In genomic region chr1:119503808-119504207, GRCm38 (mm10) we compare ENCODE assay signal across 8 mouse cellular contexts. TPM values are rescaled to one million over a fixed set of nuclear protein-coding genes. Genes with fewer than 3 reads are reported as not detected.
DNase-seq lines count a peak whose midpoint lies in the region; ATAC-seq and TF ChIP-seq lines count a peak whose summit lies in the region.

No protein-coding gene starts in this region.

- no peak for ATAC-seq in kidney, embryonic 15.5 days (replicated peaks; ENCODE audit: low FRiP score)
- no peak for ATAC-seq in hindbrain, embryonic 16.5 days
- ATAC-seq in midbrain, postnatal 0 days (ENCODE audit: low FRiP score): no peak

- H3K4me1 ChIP-seq in kidney, embryonic 15.5 days: peaks cover 41% of the 10 kb centered on the region
- peaks cover 58% of the 10 kb centered on the region for H3K4me1 ChIP-seq in brown adipose tissue, adult 24 weeks (ENCODE audit: control insufficient read depth, insufficient read depth, insufficient read length, low read length)
- peaks cover 14% of the 10 kb centered on the region for H3K4me1 ChIP-seq in hindbrain, embryonic 16.5 days (ENCODE audit: control insufficient read depth, insufficient read depth, low read depth, low read length)
- H3K4me1 ChIP-seq in midbrain, postnatal 0 days (ENCODE audit: insufficient read depth, low read length): peaks cover 11% of the 10 kb centered on the region; the same call in 1 of the 2 replicates

- H3K36me3 ChIP-seq in kidney, embryonic 15.5 days: peaks cover 24% of the 10 kb centered on the region; the same call in 1 of the 2 replicates
- H3K36me3 ChIP-seq in hindbrain, embryonic 16.5 days (ENCODE audit: control insufficient read depth, insufficient read depth, low read length): 0 out of 2 replicates have a peak, but pooled peaks cover 2% of the 10 kb centered on the region
- H3K36me3 ChIP-seq in midbrain, postnatal 0 days (ENCODE audit: insufficient read depth, low read length): no peaks in the 10 kb centered on the region

- WGBS in kidney, embryonic 15.5 days: 13% methylated on average over 5 of the region's 5 CpGs
- 23% methylated on average over 5 of the region's 5 CpGs for WGBS in hindbrain, embryonic 16.5 days
- 13% methylated on average over 5 of the region's 5 CpGs for WGBS in midbrain, postnatal 0 days

- no peaks in the 10 kb centered on the region for H3K9me3 ChIP-seq in kidney, embryonic 15.5 days (replicated peaks)
- no peaks in the 10 kb centered on the region for H3K9me3 ChIP-seq in hindbrain, embryonic 16.5 days (ENCODE audit: control insufficient read depth, low read length)
- H3K9me3 ChIP-seq in midbrain, postnatal 0 days (ENCODE audit: low read length): no peaks in the 10 kb centered on the region

- TF ChIP-seq CTCF in midbrain, postnatal 0 days (IDR thresholded peaks at IDR 0.05): no peak

- peak overlapping the region; percentile 67 for H3K9ac ChIP-seq in kidney, embryonic 15.5 days
- H3K9ac ChIP-seq in hindbrain, embryonic 16.5 days (ENCODE audit: low read depth, low read length): peak overlapping the region; percentile 78
- 0 out of 2 replicates have a peak overlapping the region, but pooled peaks have one; percentile 3 for H3K9ac ChIP-seq in midbrain, postnatal 0 days (replicated peaks; ENCODE audit: low read length, poor library complexity, severe bottlenecking)

- H3K27me3 ChIP-seq in kidney, embryonic 15.5 days: no peaks in the 10 kb centered on the region
- no peaks in the 10 kb centered on the region for H3K27me3 ChIP-seq in hindbrain, embryonic 16.5 days (replicated peaks; ENCODE audit: control insufficient read depth, insufficient read depth, low read length)
- H3K27me3 ChIP-seq in midbrain, postnatal 0 days (ENCODE audit: insufficient read depth, low read length): no peaks in the 10 kb centered on the region

- H3K4me3 ChIP-seq in kidney, embryonic 15.5 days (replicated peaks): peak overlapping the region; percentile 79
- H3K4me3 ChIP-seq in brown adipose tissue, adult 24 weeks (ENCODE audit: insufficient read depth, low read depth, low read length): peak overlapping the region; percentile 83
- H3K4me3 ChIP-seq in hindbrain, embryonic 16.5 days (ENCODE audit: low read length): peak overlapping the region; percentile 66
- peak overlapping the region; percentile 71 for H3K4me3 ChIP-seq in midbrain, postnatal 0 days (ENCODE audit: low read depth, low read length)

- peak overlapping the region; percentile 87 for H3K27ac ChIP-seq in kidney, embryonic 15.5 days
- peak overlapping the region; percentile 89 for H3K27ac ChIP-seq in brown adipose tissue, adult 24 weeks (replicated peaks; ENCODE audit: low read depth, low read length)
- no peak overlapping the region for H3K27ac ChIP-seq in hindbrain, embryonic 16.5 days (ENCODE audit: low read depth, low read length)
- H3K27ac ChIP-seq in midbrain, postnatal 0 days (ENCODE audit: low read depth, low read length): no peak overlapping the region; the same call in 1 of the 2 replicates

- peak overlapping the region; percentile 73 for H3K4me2 ChIP-seq in kidney, embryonic 15.5 days
- H3K4me2 ChIP-seq in hindbrain, embryonic 16.5 days (ENCODE audit: low read length): peak overlapping the region; percentile 74
- peak overlapping the region; percentile 88 for H3K4me2 ChIP-seq in midbrain, postnatal 0 days (ENCODE audit: low read depth, low read length, poor library complexity, severe bottlenecking)

- DNase-seq in kidney, adult 9 months: no peak
- DNase-seq in midbrain, postnatal 0 days (ENCODE audit: low spot score): no peak
- DNase-seq in layer of hippocampus, adult 9-11 months: no peak
- DNase-seq in adrenal gland, postnatal 25 days: no peak
- no peak for DNase-seq in urinary bladder, postnatal 14 days (ENCODE audit: low spot score)

RNA-seq across cellular contexts. Expression of gene Ralb, which starts 0.8 kb away (rescaled TPM):
- 151 and 155 TPM in 2 replicates for polyA plus RNA-seq in kidney, embryonic 15.5 days (2015; fragmentation: Nextera tagmentation; extraction: Ambion mirVana)
- 30.2 and 32.3 TPM in 2 replicates for polyA plus RNA-seq in brown adipose tissue, adult 24 weeks (2012; ENCODE audit: insufficient read depth, insufficient read length, missing spikeins)
- polyA plus RNA-seq in hindbrain, embryonic 16.5 days (2015; fragmentation: Nextera tagmentation; extraction: Ambion mirVana): 72.4 and 73.1 TPM in 2 replicates
- total RNA-seq in midbrain, postnatal 0 days (2014; rRNA removed): 38.1 and 41.9 TPM in 2 replicates
- 63.2 and 65.1 TPM in 2 replicates for polyA plus RNA-seq in midbrain, postnatal 0 days (2015; fragmentation: Nextera tagmentation; extraction: Ambion mirVana)
- total RNA-seq in adrenal gland, postnatal 25 days (2021): 66.4 and 76.2 TPM in 2 replicates

RNA-seq across cellular contexts. Expression of gene Tmem185b, which starts 22.2 kb away (rescaled TPM):
- 29.8 and 31.4 TPM in 2 replicates for polyA plus RNA-seq in kidney, embryonic 15.5 days (2015; fragmentation: Nextera tagmentation; extraction: Ambion mirVana)
- polyA plus RNA-seq in brown adipose tissue, adult 24 weeks (2012; ENCODE audit: insufficient read depth, insufficient read length, missing spikeins): 5.9 and 7.3 TPM in 2 replicates
- polyA plus RNA-seq in hindbrain, embryonic 16.5 days (2015; fragmentation: Nextera tagmentation; extraction: Ambion mirVana): 17.3 and 18.2 TPM in 2 replicates
- 20.9 and 22.7 TPM in 2 replicates for total RNA-seq in midbrain, postnatal 0 days (2014; rRNA removed)
- polyA plus RNA-seq in midbrain, postnatal 0 days (2015; fragmentation: Nextera tagmentation; extraction: Ambion mirVana): 12.6 and 13.8 TPM in 2 replicates
- total RNA-seq in adrenal gland, postnatal 25 days (2021): 21.6 and 30.7 TPM in 2 replicates

Comparison
In these comparisons a context has a peak if more than half of its experiments do, and no peak if none do; other contexts are left out.
1. H3K27ac ChIP-seq: peak in kidney, embryonic 15.5 days (single experiment) and brown adipose tissue, adult 24 weeks (single experiment); none in hindbrain, embryonic 16.5 days (single experiment) and midbrain, postnatal 0 days (single experiment).
2. H3K9ac ChIP-seq: peak in every context shown above with its lines; median percentile 78 in hindbrain, embryonic 16.5 days; 67 in kidney, embryonic 15.5 days; 3 in midbrain, postnatal 0 days.
3. Peak in every context shown above with its lines, with median percentiles within 50 percentile points of each other: H3K4me2 ChIP-seq and H3K4me3 ChIP-seq.